ENCODE assay signal across 8 mouse cellular contexts in the genomic region with DNA sequence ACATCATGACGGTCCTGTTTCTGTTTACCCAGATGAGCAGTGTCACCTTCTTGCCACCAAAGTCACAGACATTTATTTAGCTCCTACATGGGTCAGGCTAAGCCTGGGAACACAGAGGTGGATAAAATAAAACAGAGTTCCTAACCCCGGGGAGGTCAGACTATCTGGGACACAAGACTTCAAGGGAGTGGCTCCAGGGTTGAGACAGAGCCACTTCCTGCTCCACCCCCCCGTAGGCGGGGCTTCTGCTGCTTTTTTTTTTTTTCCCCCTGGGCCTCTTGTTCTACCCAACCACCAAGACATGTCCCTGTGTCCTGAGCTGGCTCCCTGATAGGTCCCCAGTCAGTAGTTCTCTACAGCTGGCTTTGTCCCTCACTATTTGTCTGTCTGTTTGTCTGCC. TPM values are rescaled to one million over a fixed set of nuclear protein-coding genes. Genes with fewer than 3 reads are reported as not detected.
A peak's percentile ranks its signal among the peaks of the same experiment; 100 is the strongest.
DNase-seq lines count a peak whose midpoint lies in the region; TF ChIP-seq lines count a peak whose summit lies in the region.

No protein-coding gene starts in this region.

- H3K27me3 ChIP-seq in kidney, adult 2 months (replicated peaks; ENCODE audit: control insufficient read depth, insufficient read depth, low read length): 0 out of 2 replicates have a peak, but pooled peaks cover 3% of the 10 kb centered on the region

- peak overlapping the region; percentile 17; the same call in 1 of the 2 replicates for H3K4me3 ChIP-seq in kidney, adult 2 months (ENCODE audit: insufficient read depth, low read depth, low read length)

- H3K4me1 ChIP-seq in kidney, adult 2 months (ENCODE audit: control insufficient read depth, insufficient read depth, low read length): no peaks in the 10 kb centered on the region

- no peak for TF ChIP-seq POLR2A in kidney, adult 2 months (IDR thresholded peaks at IDR 0.05; ENCODE audit: low read depth, low read length)

- WGBS in kidney, adult 2 months: 27% methylated on average over 4 of the region's 4 CpGs

- intact Hi-C loops in heart, postnatal 10 days (cut with DNase I): loop anchor here (2.0 kb wide), 1 partner anchor 17 kb away; no protein-coding TSS in a partner anchor

- no peaks in the 10 kb centered on the region for H3K36me3 ChIP-seq in kidney, adult 2 months (ENCODE audit: control insufficient read depth, insufficient read depth, low read length)

- no peak for TF ChIP-seq CTCF in kidney, adult 2 months (conservative IDR thresholded peaks at IDR 0.05; ENCODE audit: insufficient read depth, insufficient read length, low read depth, low read length)

- DNase-seq in kidney, adult 2 months: peak; percentile 40
- DNase-seq in kidney, postnatal 14 days: no peak
- DNase-seq in 3T3-L1 (ENCODE audit: low read depth, low spot score): peak; percentile 57
- DNase-seq in MEL-GATA-1-ER (ENCODE audit: extremely low read depth, low read depth): peak; percentile 72
- DNase-seq in heart, postnatal 10 days: peak; percentile 69 to 71
- no peak for DNase-seq in right cerebral cortex, postnatal 25 days
- no peak for DNase-seq in thymus, adult 18-20 months
- DNase-seq in cerebellum, postnatal 25 days: no peak

- H3K27ac ChIP-seq in kidney, adult 2 months (ENCODE audit: insufficient read depth, low read depth, low read length): no peak overlapping the region

RNA-seq across cellular contexts. Expression of a gene that starts 1.6 kb away (rescaled TPM):
- polyA plus RNA-seq in kidney, adult 2 months (2012; rRNA removed): 17.0 and 32.1 TPM in 2 replicates
- 100 to 1,000 TPM; 909 to 916 TPM for total RNA-seq in heart, postnatal 10 days (2021)

RNA-seq across cellular contexts. Expression of a gene that starts 13.3 kb away (rescaled TPM):
- 34.6 and 43.9 TPM in 2 replicates for polyA plus RNA-seq in kidney, adult 2 months (2012; rRNA removed)
- 100 to 1,000 TPM; 104 to 112 TPM for total RNA-seq in heart, postnatal 10 days (2021)

RNA-seq across cellular contexts. Expression of a gene that starts 44.0 kb away (rescaled TPM):
- 117 and 124 TPM in 2 replicates for polyA plus RNA-seq in kidney, adult 2 months (2012; rRNA removed)
- 10 to 100 TPM; 92.2 to 92.7 TPM for total RNA-seq in heart, postnatal 10 days (2021)

Comparison
In these comparisons a context has a peak if more than half of its experiments do, and no peak if none do; other contexts are left out.
1. DNase-seq: peak in kidney, adult 2 months (single experiment), 3T3-L1 (single experiment), MEL-GATA-1-ER (single experiment) and heart, postnatal 10 days (2 of 2); none in kidney, postnatal 14 days (single experiment), right cerebral cortex, postnatal 25 days (single experiment), thymus, adult 18-20 months (0 of 2) and cerebellum, postnatal 25 days (0 of 2).